9 mouse cellular contexts compared by ENCODE assay signal in the genomic region with DNA sequence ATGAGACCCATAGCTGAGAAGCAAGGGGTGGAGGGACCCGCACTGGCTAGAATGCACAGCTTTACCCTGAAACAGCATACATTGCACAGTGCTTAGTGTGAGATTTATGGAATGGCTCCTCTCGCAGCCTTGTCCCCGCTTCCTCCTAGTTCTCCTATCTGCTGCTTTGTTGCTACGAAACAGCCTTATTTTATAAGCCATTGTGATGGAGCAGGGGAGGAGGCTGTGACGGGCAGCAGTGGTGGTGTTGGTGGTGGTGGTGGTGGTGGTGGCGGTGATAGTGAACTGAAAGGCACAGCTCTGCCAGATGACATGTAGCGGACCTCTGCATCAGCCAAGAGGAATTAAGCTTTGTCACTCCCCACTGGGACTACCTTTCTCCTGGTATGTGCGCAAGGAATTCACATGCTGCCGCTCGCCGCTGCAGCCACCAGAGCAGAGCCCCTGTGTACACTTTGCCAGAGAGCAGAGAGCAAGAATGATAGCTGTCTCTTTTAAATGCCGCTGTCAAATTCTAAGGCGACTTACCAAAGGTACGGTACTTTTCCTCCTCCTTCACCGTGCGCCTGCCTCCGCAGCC.
A peak's percentile ranks its signal among the peaks of the same experiment; 100 is the strongest.
DNase-seq lines count a peak whose midpoint lies in the region; ATAC-seq lines count a peak whose summit lies in the region.
"Had no signal": no experiment of that assay in that cellular context is flagged by ENCODE, and none has a peak within 500 bp of the region (broad histone marks: within the 10 kb centered on the region; RNA-seq: fewer than 3 reads in every experiment).

No protein-coding gene starts in this region.

- peak overlapping the region; percentile 35 for H3K4me3 ChIP-seq in heart, embryonic 11.5 days (ENCODE audit: low read depth, low read length)
- H3K4me3 ChIP-seq in embryonic facial prominence, embryonic 12.5 days: peak overlapping the region; percentile 22
- peak overlapping the region; percentile 31 for H3K4me3 ChIP-seq in intestine, embryonic 16.5 days (ENCODE audit: low read length)
- H3K4me3 ChIP-seq in liver, embryonic 12.5 days: no peak overlapping the region
- peak overlapping the region; percentile 2; the same call in 1 of the 2 replicates for H3K4me3 ChIP-seq in stomach, embryonic 14.5 days (ENCODE audit: low read depth, low read length)
- H3K4me3 ChIP-seq: erythroblast, embryonic 14.5 days had no signal

- H3K27ac ChIP-seq in heart, embryonic 11.5 days (ENCODE audit: low read depth, low read length): no peak overlapping the region
- H3K27ac ChIP-seq in embryonic facial prominence, embryonic 12.5 days: no peak overlapping the region
- H3K27ac ChIP-seq in intestine, embryonic 16.5 days (ENCODE audit: low read length): no peak overlapping the region
- no peak overlapping the region for H3K27ac ChIP-seq in liver, embryonic 12.5 days
- H3K27ac ChIP-seq in stomach, embryonic 14.5 days (ENCODE audit: low read length): no peak overlapping the region

- intact Hi-C loops in heart, postnatal 14 days (cut with DNase I): no loop called here

- no peaks in the 10 kb centered on the region for H3K36me3 ChIP-seq in heart, embryonic 11.5 days (ENCODE audit: control insufficient read depth, insufficient read depth, low read length)
- no peaks in the 10 kb centered on the region for H3K36me3 ChIP-seq in embryonic facial prominence, embryonic 12.5 days
- no peaks in the 10 kb centered on the region for H3K36me3 ChIP-seq in intestine, embryonic 16.5 days (ENCODE audit: control insufficient read depth, insufficient read depth, low read length)
- no peaks in the 10 kb centered on the region for H3K36me3 ChIP-seq in liver, embryonic 12.5 days
- no peaks in the 10 kb centered on the region for H3K36me3 ChIP-seq in stomach, embryonic 14.5 days (ENCODE audit: control insufficient read depth, insufficient read depth, low read length)

- no peaks in the 10 kb centered on the region for H3K27me3 ChIP-seq in heart, embryonic 11.5 days (ENCODE audit: control insufficient read depth, insufficient read depth, low read length)
- H3K27me3 ChIP-seq in embryonic facial prominence, embryonic 12.5 days: no peaks in the 10 kb centered on the region
- H3K27me3 ChIP-seq in intestine, embryonic 16.5 days (replicated peaks; ENCODE audit: control insufficient read depth, insufficient read depth, low read length): no peaks in the 10 kb centered on the region
- no peaks in the 10 kb centered on the region for H3K27me3 ChIP-seq in liver, embryonic 12.5 days (replicated peaks)
- no peaks in the 10 kb centered on the region for H3K27me3 ChIP-seq in stomach, embryonic 14.5 days (ENCODE audit: control insufficient read depth, insufficient read depth, low read length)

- no peak for ATAC-seq in heart, embryonic 11.5 days (replicated peaks; ENCODE audit: insufficient number of reproducible peaks, low FRiP score, low TSS enrichment)
- ATAC-seq in embryonic facial prominence, embryonic 12.5 days (ENCODE audit: insufficient number of reproducible peaks, insufficient read depth, low FRiP score, low TSS enrichment): no peak
- ATAC-seq in intestine, embryonic 16.5 days: no peak
- ATAC-seq in liver, embryonic 12.5 days: no peak
- no peak for ATAC-seq in stomach, embryonic 14.5 days (ENCODE audit: insufficient number of reproducible peaks, insufficient read depth, low FRiP score, low read depth)

- H3K4me2 ChIP-seq in heart, embryonic 11.5 days: peak overlapping the region; percentile 67
- peak overlapping the region; percentile 41 for H3K4me2 ChIP-seq in embryonic facial prominence, embryonic 12.5 days (replicated peaks)
- peak overlapping the region; percentile 58 for H3K4me2 ChIP-seq in intestine, embryonic 16.5 days (ENCODE audit: low read depth, low read length)
- peak overlapping the region; percentile 7 for H3K4me2 ChIP-seq in liver, embryonic 12.5 days
- H3K4me2 ChIP-seq in stomach, embryonic 14.5 days (replicated peaks; ENCODE audit: low read depth, low read length): peak overlapping the region; percentile 40

- peak overlapping the region; percentile 43; the same call in 1 of the 2 replicates for H3K9ac ChIP-seq in heart, embryonic 11.5 days (ENCODE audit: low read depth, low read length)
- H3K9ac ChIP-seq in embryonic facial prominence, embryonic 12.5 days: no peak overlapping the region
- H3K9ac ChIP-seq in intestine, embryonic 16.5 days (ENCODE audit: low read depth, low read length): 0 out of 2 replicates have a peak overlapping the region, but pooled peaks have one; percentile 21
- no peak overlapping the region for H3K9ac ChIP-seq in liver, embryonic 12.5 days
- H3K9ac ChIP-seq in stomach, embryonic 14.5 days (replicated peaks; ENCODE audit: low read depth, low read length): no peak overlapping the region

- 32% methylated on average over 17 of the region's 17 CpGs for WGBS in heart, embryonic 11.5 days (ENCODE audit: insufficient replicate concordance)
- WGBS in embryonic facial prominence, embryonic 12.5 days: 35% methylated on average over 17 of the region's 17 CpGs
- 20% methylated on average over 17 of the region's 17 CpGs for WGBS in intestine, embryonic 16.5 days
- WGBS in liver, embryonic 12.5 days (ENCODE audit: insufficient replicate concordance): 44% methylated on average over 17 of the region's 17 CpGs
- WGBS in stomach, embryonic 14.5 days: 25% methylated on average over 17 of the region's 17 CpGs

- H3K9me3 ChIP-seq in heart, embryonic 11.5 days (replicated peaks; ENCODE audit: control insufficient read depth, low read length): no peaks in the 10 kb centered on the region
- no peaks in the 10 kb centered on the region for H3K9me3 ChIP-seq in embryonic facial prominence, embryonic 12.5 days
- no peaks in the 10 kb centered on the region for H3K9me3 ChIP-seq in intestine, embryonic 16.5 days (ENCODE audit: control insufficient read depth, low read length)
- H3K9me3 ChIP-seq in liver, embryonic 12.5 days (replicated peaks): no peaks in the 10 kb centered on the region
- no peaks in the 10 kb centered on the region for H3K9me3 ChIP-seq in stomach, embryonic 14.5 days (ENCODE audit: control insufficient read depth, low read depth, low read length)

- no peak for DNase-seq in heart, postnatal 14 days
- DNase-seq in urinary bladder, postnatal 36 days (ENCODE audit: low spot score in 2 of 2): no peak
- DNase-seq in urinary bladder, adult 2 months (ENCODE audit: low spot score): no peak

- peaks cover 15% of the 10 kb centered on the region for H3K4me1 ChIP-seq in heart, embryonic 11.5 days (ENCODE audit: control insufficient read depth, insufficient read depth, low read length)
- peaks cover 8% of the 10 kb centered on the region; the same call in 1 of the 2 replicates for H3K4me1 ChIP-seq in embryonic facial prominence, embryonic 12.5 days
- peaks cover 6% of the 10 kb centered on the region; the same call in 1 of the 2 replicates for H3K4me1 ChIP-seq in intestine, embryonic 16.5 days (ENCODE audit: control insufficient read depth, insufficient read depth, low read length)
- H3K4me1 ChIP-seq in liver, embryonic 12.5 days: no peaks in the 10 kb centered on the region
- peaks cover 13% of the 10 kb centered on the region; the same call in 1 of the 2 replicates for H3K4me1 ChIP-seq in stomach, embryonic 14.5 days (ENCODE audit: control insufficient read depth, insufficient read depth, low read length)

Comparison
In these comparisons a context has a peak if more than half of its experiments do, and no peak if none do; other contexts are left out.
1. H3K4me2 ChIP-seq: peak in every context shown above with its lines; median percentile 67 in heart, embryonic 11.5 days; 58 in intestine, embryonic 16.5 days; 41 in embryonic facial prominence, embryonic 12.5 days; 40 in stomach, embryonic 14.5 days; 7 in liver, embryonic 12.5 days.
2. H3K9ac ChIP-seq: peak in heart, embryonic 11.5 days (single experiment) and intestine, embryonic 16.5 days (single experiment); none in embryonic facial prominence, embryonic 12.5 days (single experiment), liver, embryonic 12.5 days (single experiment) and stomach, embryonic 14.5 days (single experiment).